9 mouse cellular contexts compared by ENCODE assay signal in genomic region chr6:120903450-120903912, GRCm38 (mm10). TPM values are rescaled to one million over a fixed set of nuclear protein-coding genes. Genes with fewer than 3 reads are reported as not detected.
DNase-seq lines count a peak whose midpoint lies in the region; ATAC-seq and TF ChIP-seq lines count a peak whose summit lies in the region.
"Had no signal": no experiment of that assay in that cellular context is flagged by ENCODE, and none has a peak within 500 bp of the region (broad histone marks: within the 10 kb centered on the region; RNA-seq: fewer than 3 reads in every experiment).

No protein-coding gene starts in this region.

- H3K27me3 ChIP-seq in forebrain, embryonic 11.5 days (ENCODE audit: control insufficient read depth, insufficient read depth, low read length): no peaks in the 10 kb centered on the region
- H3K27me3 ChIP-seq in forebrain, embryonic 13.5 days: no peaks in the 10 kb centered on the region
- H3K27me3 ChIP-seq in C2C12 (ENCODE audit: control insufficient read depth, insufficient read depth, insufficient read length): no peaks in the 10 kb centered on the region
- no peaks in the 10 kb centered on the region for H3K27me3 ChIP-seq in kidney, postnatal 0 days (ENCODE audit: insufficient read depth, low read length)
- H3K27me3 ChIP-seq: limb, embryonic 15.5 days had no signal

- no peak overlapping the region for H3K27ac ChIP-seq in forebrain, embryonic 11.5 days (ENCODE audit: low read depth, low read length)
- H3K27ac ChIP-seq in forebrain, embryonic 13.5 days: no peak overlapping the region
- H3K27ac ChIP-seq in kidney, postnatal 0 days: peak overlapping the region; percentile 64
- H3K27ac ChIP-seq: limb, embryonic 15.5 days had no signal

- peaks cover 79% of the 10 kb centered on the region for H3K79me2 ChIP-seq in C2C12 (ENCODE audit: control insufficient read depth, insufficient read depth)

- no peak for DNase-seq in forebrain, embryonic 11.5 days (ENCODE audit: low spot score)
- DNase-seq in c-Kit-positive CD71-positive TER-119-negative erythroid progenitor cells, embryonic 14.5 days (ENCODE audit: low read depth): peak; percentile 58
- peak; percentile 63 for DNase-seq in kidney, postnatal 0 days (ENCODE audit: low spot score)
- DNase-seq in mesoderm, embryonic 11.5 days (ENCODE audit: low read depth, low spot score): peak; percentile 32
- no peak for DNase-seq in layer of hippocampus, postnatal 25 days (ENCODE audit: extremely low spot score in 1 of 2, low spot score in 1 of 2)
- no peak for DNase-seq in gastrocnemius, postnatal 14 days

- H3K36me3 ChIP-seq in forebrain, embryonic 11.5 days (ENCODE audit: control insufficient read depth, insufficient read depth, low read length): no peaks in the 10 kb centered on the region
- H3K36me3 ChIP-seq in forebrain, embryonic 13.5 days (ENCODE audit: poor library complexity, severe bottlenecking): no peaks in the 10 kb centered on the region
- peaks cover 63% of the 10 kb centered on the region for H3K36me3 ChIP-seq in C2C12 (ENCODE audit: control insufficient read depth, insufficient read depth)
- H3K36me3 ChIP-seq in kidney, postnatal 0 days (ENCODE audit: insufficient read depth, low read length): no peaks in the 10 kb centered on the region
- H3K36me3 ChIP-seq: limb, embryonic 15.5 days had no signal

- intact Hi-C loops in gastrocnemius, postnatal 14 days (cut with DNase I; ENCODE audit: low total_unique reads): loop anchor here (5.0 kb wide), 1 partner anchor 274 kb away; no protein-coding TSS in a partner anchor

- 0 out of 2 replicates have a peak, but pooled peaks have one; percentile 27 for ATAC-seq in forebrain, embryonic 11.5 days (replicated peaks; ENCODE audit: low FRiP score)
- no peak for ATAC-seq in forebrain, embryonic 13.5 days
- peak; percentile 89 for ATAC-seq in kidney, postnatal 0 days (replicated peaks; ENCODE audit: low FRiP score, low read depth)

- no peak overlapping the region for H3K4me2 ChIP-seq in forebrain, embryonic 11.5 days (ENCODE audit: low read depth, low read length, severe bottlenecking)
- no peak overlapping the region for H3K4me2 ChIP-seq in forebrain, embryonic 13.5 days
- 0 out of 2 replicates have a peak overlapping the region, but pooled peaks have one; percentile 15 for H3K4me2 ChIP-seq in kidney, postnatal 0 days (ENCODE audit: low read length)
- H3K4me2 ChIP-seq: limb, embryonic 15.5 days had no signal

- H3K4me1 ChIP-seq in forebrain, embryonic 11.5 days (replicated peaks; ENCODE audit: control insufficient read depth, insufficient read depth, low read length): no peaks in the 10 kb centered on the region
- H3K4me1 ChIP-seq in forebrain, embryonic 13.5 days: no peaks in the 10 kb centered on the region
- no peaks in the 10 kb centered on the region for H3K4me1 ChIP-seq in kidney, postnatal 0 days (replicated peaks; ENCODE audit: insufficient read depth, low read length)
- H3K4me1 ChIP-seq: limb, embryonic 15.5 days had no signal

- no peaks in the 10 kb centered on the region for H3K9me3 ChIP-seq in forebrain, embryonic 11.5 days (ENCODE audit: control insufficient read depth, low read length)
- H3K9me3 ChIP-seq in forebrain, embryonic 13.5 days (replicated peaks): no peaks in the 10 kb centered on the region
- H3K9me3 ChIP-seq in kidney, postnatal 0 days (replicated peaks; ENCODE audit: low read length): no peaks in the 10 kb centered on the region
- H3K9me3 ChIP-seq: limb, embryonic 15.5 days had no signal

- H3K79me3 ChIP-seq in C2C12 (ENCODE audit: low read depth): peaks cover 53% of the 10 kb centered on the region

- H3ac ChIP-seq in C2C12 (ENCODE audit: control insufficient read depth, insufficient read length, low read depth): no peak overlapping the region

- peak; percentile 37 for TF ChIP-seq CTCF in C2C12 (IDR thresholded peaks at IDR 0.05; ENCODE audit: control insufficient read depth, insufficient read depth, insufficient read length)
- peak; percentile 79 for TF ChIP-seq CTCF in kidney, postnatal 0 days (IDR thresholded peaks at IDR 0.05; ENCODE audit: low read depth)

- H3K9ac ChIP-seq in forebrain, embryonic 11.5 days (ENCODE audit: low read length): no peak overlapping the region
- H3K9ac ChIP-seq in forebrain, embryonic 13.5 days: no peak overlapping the region
- no peak overlapping the region for H3K9ac ChIP-seq in kidney, postnatal 0 days (ENCODE audit: low read depth, low read length)
- H3K9ac ChIP-seq: limb, embryonic 15.5 days had no signal

- no peak overlapping the region for H3K4me3 ChIP-seq in forebrain, embryonic 11.5 days (ENCODE audit: low read depth, low read length)
- H3K4me3 ChIP-seq in forebrain, embryonic 13.5 days: no peak overlapping the region
- H3K4me3 ChIP-seq in C2C12 (ENCODE audit: insufficient read depth, poor library complexity, severe bottlenecking): no peak overlapping the region
- H3K4me3 ChIP-seq in kidney, postnatal 0 days (replicated peaks; ENCODE audit: low read depth, low read length): no peak overlapping the region
- H3K4me3 ChIP-seq: limb, embryonic 15.5 days had no signal

- 53% methylated on average over 5 of the region's 5 CpGs for WGBS in forebrain, embryonic 11.5 days
- 68% methylated on average over 5 of the region's 5 CpGs for WGBS in forebrain, embryonic 13.5 days
- WGBS in kidney, postnatal 0 days: 44% methylated on average over 5 of the region's 5 CpGs

TF ChIP-seq in C2C12, 6 proteins besides CTCF, POLR2A, EP300 and RAD21:
- TF ChIP-seq FOSL1 (IDR thresholded peaks at IDR 0.05; ENCODE audit: insufficient read depth, low read length, poor library complexity, severe bottlenecking): no peak
- no peak for TF ChIP-seq MAX (IDR thresholded peaks at IDR 0.05)
- TF ChIP-seq MYOG (IDR thresholded peaks at IDR 0.05; ENCODE audit: control insufficient read depth, extremely low read depth, insufficient read length): no peak
- no peak for TF ChIP-seq MYOD1 (IDR thresholded peaks at IDR 0.05; ENCODE audit: control insufficient read depth, insufficient read length, low read depth)
- TF ChIP-seq USF1 (IDR thresholded peaks at IDR 0.05; ENCODE audit: low read depth): no peak
- TF ChIP-seq CEBPB (IDR thresholded peaks at IDR 0.05; ENCODE audit: low read depth): no peak
TF ChIP-seq in C2C12: peak in this region for 0.

RNA-seq across cellular contexts. Expression of gene Bid, which starts 13.2 kb away (rescaled TPM):
- 15.0 and 16.0 TPM in 2 replicates for polyA plus RNA-seq in forebrain, embryonic 11.5 days (2014; fragmentation: Nextera tagmentation; extraction: Ambion mirVana)
- 16.9 and 21.2 TPM in 2 replicates for polyA plus RNA-seq in forebrain, embryonic 13.5 days (2015; fragmentation: Nextera tagmentation; extraction: Ambion mirVana)
- 48.1 TPM for polyA plus RNA-seq in C2C12 (2012; fragmentation: generic; extraction: Trizol)
- 34.2 and 35.8 TPM in 2 replicates for polyA plus RNA-seq in kidney, postnatal 0 days (2015; fragmentation: Nextera tagmentation; extraction: Ambion mirVana)
- total RNA-seq in layer of hippocampus, postnatal 25 days (2021): 10 to 100 TPM; 13.5 to 16.5 TPM
- total RNA-seq in gastrocnemius, postnatal 14 days (2021): 1 to 10 TPM; 1.8 to 2.3 TPM

Comparison
In these comparisons a context has a peak if more than half of its experiments do, and no peak if none do; other contexts are left out.
1. DNase-seq: peak in c-Kit-positive CD71-positive TER-119-negative erythroid progenitor cells, embryonic 14.5 days (single experiment), kidney, postnatal 0 days (single experiment) and mesoderm, embryonic 11.5 days (single experiment); none in forebrain, embryonic 11.5 days (single experiment), layer of hippocampus, postnatal 25 days (0 of 2) and gastrocnemius, postnatal 14 days (single experiment).